20 mouse cellular contexts compared by ENCODE assay signal in genomic region chr10:79733847-79734246, GRCm38 (mm10). TPM values are rescaled to one million over a fixed set of nuclear protein-coding genes. Genes with fewer than 3 reads are reported as not detected.
"Had no signal": no experiment of that assay in that cellular context is flagged by ENCODE, and none has a peak within 500 bp of the region (broad histone marks: within the 10 kb centered on the region; RNA-seq: fewer than 3 reads in every experiment).

No protein-coding gene starts in this region.

- H3K27ac ChIP-seq: neural tube, embryonic 13.5 days; neural tube, embryonic 15.5 days; stomach, embryonic 15.5 days; stomach, postnatal 0 days had no signal

- H3K4me1 ChIP-seq: neural tube, embryonic 13.5 days; stomach, embryonic 15.5 days had no signal

- H3K4me3 ChIP-seq: neural tube, embryonic 13.5 days; neural tube, embryonic 15.5 days; stomach, embryonic 15.5 days had no signal

- DNase-seq: retina, postnatal 1 day; right cerebral cortex, adult 18-20 months; right cerebral cortex, postnatal 14 days; right cerebral cortex, postnatal 25 days; right cerebral cortex, postnatal 4 days; spleen, adult 18-20 months; thymus, adult 18-20 months; thymus, adult 2 months; thymus, postnatal 14 days; thymus, postnatal 25 days; thymus, postnatal 36 days; thymus, postnatal 4 days had no signal

- H3K27me3 ChIP-seq: stomach, embryonic 15.5 days had no signal

RNA-seq across cellular contexts. Expression of gene Hcn2, which starts 17.4 kb away (rescaled TPM):
- total RNA-seq: neutrophil, adult 5-6 weeks had no signal
- polyA plus RNA-seq: stomach, embryonic 16.5 days had no signal

RNA-seq across cellular contexts. Expression of gene Fgf22, which starts 21.0 kb away (rescaled TPM):
- total RNA-seq: neutrophil, adult 5-6 weeks had no signal
- polyA plus RNA-seq: small intestine, adult 2 months; spleen, adult 2 months; thymus, adult 2 months had no signal
